1 mouse cellular context compared by ENCODE assay signal in genomic region chr7:19748219-19749195, GRCm38 (mm10).
TF ChIP-seq lines count a peak whose summit lies in the region.

No protein-coding gene starts in this region.

TF ChIP-seq in C2C12, 6 proteins besides CTCF, POLR2A, EP300 and RAD21:
- no peak for TF ChIP-seq MYOD1 (IDR thresholded peaks at IDR 0.05; ENCODE audit: control insufficient read depth, insufficient read length, low read depth)
- no peak for TF ChIP-seq MYOG (IDR thresholded peaks at IDR 0.05; ENCODE audit: control insufficient read depth, extremely low read depth, insufficient read length)
- no peak for TF ChIP-seq FOSL1 (IDR thresholded peaks at IDR 0.05; ENCODE audit: insufficient read depth, low read length, poor library complexity, severe bottlenecking)
- TF ChIP-seq USF1 (IDR thresholded peaks at IDR 0.05; ENCODE audit: low read depth): no peak
- TF ChIP-seq MAX (IDR thresholded peaks at IDR 0.05): no peak
- no peak for TF ChIP-seq CEBPB (IDR thresholded peaks at IDR 0.05; ENCODE audit: low read depth)
